Mouse (Mus musculus): ENCODE measurements around the gene Prss42.
A peak's percentile ranks its signal among the peaks of the same experiment; 100 is the strongest.

Gene Prss42

GRCm38 (mm10) chr9:110797866-110798265 is at the start of gene Prss42:
Prss42 (plus strand) TSS chr9:110798166.
- no peak for DNase-seq (ENCODE audit: low read depth, low spot score)

GRCm38 (mm10) chr9:110748451-110748850 is 49.5 kb upstream of the Prss42 start:
- no peak for DNase-seq (ENCODE audit: low read depth, low spot score)

GRCm38 (mm10) chr9:110750404-110751187 is 47.4 kb upstream of the Prss42 start:
- no peak for DNase-seq (ENCODE audit: low read depth, low spot score)

GRCm38 (mm10) chr9:110751412-110751811 is 46.6 kb upstream of the Prss42 start:
- DNase-seq (ENCODE audit: low read depth, low spot score): no peak

GRCm38 (mm10) chr9:110752917-110753435 is 45.0 kb upstream of the Prss42 start:
- DNase-seq (ENCODE audit: low read depth, low spot score): no peak

GRCm38 (mm10) chr9:110753773-110754172 is 44.2 kb upstream of the Prss42 start:
- DNase-seq (ENCODE audit: low read depth, low spot score): no peak

GRCm38 (mm10) chr9:110757816-110758215 is 40.1 kb upstream of the Prss42 start:
- no peak for DNase-seq (ENCODE audit: low read depth, low spot score)

GRCm38 (mm10) chr9:110758605-110759004 is 39.4 kb upstream of the Prss42 start:
- DNase-seq (ENCODE audit: low read depth, low spot score): no peak

- DNase-seq (ENCODE audit: low read depth, low spot score): peak; percentile 52
These were observed 38.7 kb upstream of the Prss42 start for GRCm38 (mm10) chr9:110759265-110759664.

GRCm38 (mm10) chr9:110760886-110761285 is 37.1 kb upstream of the Prss42 start:
- DNase-seq (ENCODE audit: low read depth, low spot score): no peak

GRCm38 (mm10) chr9:110762763-110763162 is 35.2 kb upstream of the Prss42 start:
- DNase-seq (ENCODE audit: low read depth, low spot score): no peak

- DNase-seq (ENCODE audit: low read depth, low spot score): no peak
These were observed 34.6 kb upstream of the Prss42 start for GRCm38 (mm10) chr9:110763405-110763804.

GRCm38 (mm10) chr9:110772336-110772735 is 25.6 kb upstream of the Prss42 start:
- no peak for DNase-seq (ENCODE audit: low read depth, low spot score)

GRCm38 (mm10) chr9:110774403-110775268 is 23.3 kb upstream of the Prss42 start:
- no peak for DNase-seq (ENCODE audit: low read depth, low spot score)

- DNase-seq (ENCODE audit: low read depth, low spot score): no peak
These were observed 22.5 kb upstream of the Prss42 start for GRCm38 (mm10) chr9:110775269-110776022.

- DNase-seq (ENCODE audit: low read depth, low spot score): no peak
These were observed 19.9 kb upstream of the Prss42 start for GRCm38 (mm10) chr9:110778100-110778499.

- DNase-seq (ENCODE audit: low read depth, low spot score): no peak
These were observed 19.4 kb upstream of the Prss42 start for GRCm38 (mm10) chr9:110778559-110778958.

- DNase-seq (ENCODE audit: low read depth, low spot score): peak; percentile 48
These were observed 18.6 kb upstream of the Prss42 start for GRCm38 (mm10) chr9:110779242-110779913.

GRCm38 (mm10) chr9:110781256-110781721 is 16.7 kb upstream of the Prss42 start:
- DNase-seq (ENCODE audit: low read depth, low spot score): peak; percentile 93

GRCm38 (mm10) chr9:110781731-110782130 is 16.2 kb upstream of the Prss42 start:
- DNase-seq (ENCODE audit: low read depth, low spot score): peak; percentile 86

GRCm38 (mm10) chr9:110783611-110784010 is 14.4 kb upstream of the Prss42 start:
- DNase-seq (ENCODE audit: low read depth, low spot score): peak; percentile 32
